13 mouse cellular contexts compared by ENCODE assay signal in genomic region chr2:168461865-168462264, GRCm38 (mm10).
"Had no signal": no experiment of that assay in that cellular context is flagged by ENCODE, and none has a peak within 500 bp of the region (broad histone marks: within the 10 kb centered on the region; RNA-seq: fewer than 3 reads in every experiment).

No protein-coding gene starts in this region.

- H3K9ac ChIP-seq: kidney, embryonic 15.5 days; liver, embryonic 15.5 days; midbrain, embryonic 13.5 days had no signal

- H3K4me1 ChIP-seq: liver, embryonic 15.5 days; midbrain, embryonic 13.5 days had no signal

- H3K27me3 ChIP-seq: kidney, embryonic 15.5 days; liver, embryonic 15.5 days; midbrain, embryonic 13.5 days had no signal

- ATAC-seq: lung, postnatal 0 days; midbrain, embryonic 13.5 days had no signal

- H3K27ac ChIP-seq: kidney, embryonic 15.5 days; liver, embryonic 15.5 days; midbrain, embryonic 13.5 days had no signal

- H3K9me3 ChIP-seq: kidney, embryonic 15.5 days; liver, embryonic 15.5 days; midbrain, embryonic 13.5 days had no signal

- H3K4me3 ChIP-seq: kidney, embryonic 15.5 days; liver, embryonic 15.5 days; midbrain, embryonic 13.5 days had no signal

- H3K4me2 ChIP-seq: kidney, embryonic 15.5 days; liver, embryonic 11.5 days; liver, embryonic 15.5 days; midbrain, embryonic 13.5 days had no signal

- DNase-seq: kidney, adult 18-20 months; kidney, postnatal 14 days; left cerebral cortex, postnatal 4 days; lung, adult 2 months; lung, postnatal 36 days; right cerebral cortex, postnatal 25 days; thymus, adult 2 months; thymus, postnatal 25 days had no signal

- H3K36me3 ChIP-seq: kidney, embryonic 15.5 days; liver, embryonic 15.5 days; midbrain, embryonic 13.5 days had no signal
